Mouse (Mus musculus) stomach, embryonic 15.5 days (tissue): ENCODE results near the gene Rbm47. TPM values are rescaled to one million over a fixed set of nuclear protein-coding genes. Genes with fewer than 3 reads are reported as not detected.

ENCODE experiments used
- ATAC-seq: fragments of 200-750 bp; cut with Nextera tagmentation; 2 replicates; pipeline ENCODE4 v1.8.0; 2017; ENCODE audit warnings: low read depth, moderate number of reproducible peaks, moderate TSS enrichment; ENCODE audit not compliant: insufficient read depth, low FRiP score
- H3K27ac ChIP-seq: fragments of 300-500 bp; sonication (generic); 2 replicates; pipeline ENCODE4 v1.5.1; 2015; ENCODE audit warnings: mild to moderate bottlenecking, inconsistent platforms
- H3K27me3 ChIP-seq: fragments of 300-500 bp; sonication (generic); replicated peaks from 2 replicates; pipeline ENCODE4 v1.6.1; 2015; ENCODE audit warnings: inconsistent platforms
- H3K36me3 ChIP-seq: fragments of 300-500 bp; sonication (generic); 2 replicates; pipeline ENCODE4 v1.6.1; 2015; ENCODE audit warnings: inconsistent platforms
- H3K4me1 ChIP-seq: fragments of 300-500 bp; sonication (generic); 2 replicates; pipeline ENCODE4 v1.6.1; 2015; ENCODE audit warnings: inconsistent platforms
- H3K4me2 ChIP-seq: fragments of 300-500 bp; sonication (generic); 2 replicates; pipeline ENCODE4 v1.6.1; 2015; ENCODE audit warnings: mild to moderate bottlenecking, inconsistent platforms
- H3K4me3 ChIP-seq: fragments of 300-500 bp; sonication (generic); replicated peaks from 2 replicates; pipeline ENCODE4 v1.5.1; 2015; ENCODE audit warnings: inconsistent platforms
- H3K9ac ChIP-seq: fragments of 300-500 bp; sonication (generic); 2 replicates; pipeline ENCODE4 v1.6.1; 2015; ENCODE audit warnings: inconsistent platforms
- H3K9me3 ChIP-seq: fragments of 300-500 bp; sonication (generic); 2 replicates; pipeline ENCODE4 v1.6.1; 2016; ENCODE audit warnings: inconsistent platforms
- WGBS: fragments of 180-500 bp; shearing (Covaris S2); methylation state at CpG from one replicate; pipeline ENCODE4 v1.1.7; 2015; 5-methylcytosine and 5-hydroxymethylcytosine counted together
- polyA plus RNA-seq: library from polyadenylated mRNA; unstranded; fragments of >200 nt; fragmentation: Nextera tagmentation; extraction: Ambion mirVana; gene quantifications from 2 replicates; pipeline ENCODE4 v1.2.1, GENCODE M21; 2015

The Rbm47 gene
- polyA plus RNA-seq, 1 experiment from 2014 or later, result 80.6 TPM

- WGBS, result 24% methylated on average over 6 of the region's 6 CpGs
- no peak overlapping the region for H3K9ac ChIP-seq
- ATAC-seq, result peak; percentile 27; the same call in 1 of the 2 replicates
- no peaks in the 10 kb centered on the region for H3K36me3 ChIP-seq
- no peaks in the 10 kb centered on the region for H3K27me3 ChIP-seq
- H3K4me1 ChIP-seq, result no peaks in the 10 kb centered on the region
- H3K27ac ChIP-seq, result no peak overlapping the region
- H3K9me3 ChIP-seq, result no peaks in the 10 kb centered on the region
- H3K4me2 ChIP-seq, result no peak overlapping the region
- no peak overlapping the region for H3K4me3 ChIP-seq
Measured at GRCm38 (mm10) chr5:66139634-66140295, 33.2 kb downstream of the Rbm47 start.

DNA sequence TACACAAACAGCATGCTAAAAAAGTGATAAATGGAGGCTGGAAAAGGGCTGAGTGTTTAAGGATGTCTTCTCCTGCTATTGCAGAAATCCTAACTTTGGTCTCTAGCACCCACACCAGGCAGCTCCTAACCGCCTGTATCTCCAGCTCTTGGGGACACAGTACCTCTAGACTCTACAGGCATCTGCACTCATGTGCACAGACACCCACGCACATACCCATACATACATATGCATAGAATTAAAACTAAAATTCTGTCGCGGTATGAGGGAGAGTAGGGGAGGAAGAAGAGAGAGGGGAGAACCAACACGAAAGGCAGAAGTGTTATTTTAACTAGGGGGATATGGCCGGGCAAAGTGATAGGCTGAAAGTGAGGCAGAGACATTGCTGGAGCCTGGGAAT lies 33.7 kb downstream of the Rbm47 start:
- H3K4me1 ChIP-seq, result no peaks in the 10 kb centered on the region
- no peaks in the 10 kb centered on the region for H3K27me3 ChIP-seq
- H3K4me2 ChIP-seq, result no peak overlapping the region
- H3K4me3 ChIP-seq, result no peak overlapping the region
- ATAC-seq, result no peak
- H3K27ac ChIP-seq, result no peak overlapping the region
- no peak overlapping the region for H3K9ac ChIP-seq
- no peaks in the 10 kb centered on the region for H3K36me3 ChIP-seq
- H3K9me3 ChIP-seq, result no peaks in the 10 kb centered on the region
- 61% methylated on average over 6 of the region's 6 CpGs for WGBS

DNA sequence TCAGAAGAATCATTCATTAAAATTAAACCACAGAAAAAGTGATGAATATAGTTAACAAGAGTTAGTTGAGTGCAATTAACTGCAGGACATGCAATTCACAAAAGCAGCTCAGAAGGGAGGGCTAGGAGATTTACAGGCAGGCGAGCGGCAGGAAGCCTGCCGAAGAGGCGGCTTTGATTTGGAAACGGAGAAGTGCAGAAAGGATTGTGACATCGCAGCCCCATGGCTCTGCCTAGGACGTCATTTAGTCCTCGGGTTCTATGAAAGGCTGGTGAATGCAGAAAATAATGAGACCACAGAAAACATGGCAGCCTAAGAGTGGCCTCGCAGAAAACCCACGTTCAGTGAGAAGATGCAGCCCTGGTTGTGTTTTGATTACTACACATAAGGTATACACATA lies 34.3 kb downstream of the Rbm47 start:
- H3K27ac ChIP-seq, result no peak overlapping the region
- no peak for ATAC-seq
- H3K4me3 ChIP-seq, result no peak overlapping the region
- H3K9ac ChIP-seq, result no peak overlapping the region
- no peaks in the 10 kb centered on the region for H3K9me3 ChIP-seq
- H3K27me3 ChIP-seq, result no peaks in the 10 kb centered on the region
- no peaks in the 10 kb centered on the region for H3K4me1 ChIP-seq
- no peaks in the 10 kb centered on the region for H3K36me3 ChIP-seq
- WGBS, result 34% methylated on average over 10 of the region's 10 CpGs
- H3K4me2 ChIP-seq, result no peak overlapping the region

GRCm38 (mm10) chr5:66137250-66137649 lies 35.7 kb downstream of the Rbm47 start:
- Histone ChIP-seq H3K4me3 (no peak overlapping the region), H3K36me3 (no peaks in the 10 kb centered on the region), H3K27ac (no peak overlapping the region), H3K9me3 (no peaks in the 10 kb centered on the region), H3K27me3 (no peaks in the 10 kb centered on the region), H3K4me2 (no peak overlapping the region), H3K4me1 (no peaks in the 10 kb centered on the region), H3K9ac (no peak overlapping the region)
- no peak for ATAC-seq
- 67% methylated on average over 4 of the region's 4 CpGs for WGBS

DNA sequence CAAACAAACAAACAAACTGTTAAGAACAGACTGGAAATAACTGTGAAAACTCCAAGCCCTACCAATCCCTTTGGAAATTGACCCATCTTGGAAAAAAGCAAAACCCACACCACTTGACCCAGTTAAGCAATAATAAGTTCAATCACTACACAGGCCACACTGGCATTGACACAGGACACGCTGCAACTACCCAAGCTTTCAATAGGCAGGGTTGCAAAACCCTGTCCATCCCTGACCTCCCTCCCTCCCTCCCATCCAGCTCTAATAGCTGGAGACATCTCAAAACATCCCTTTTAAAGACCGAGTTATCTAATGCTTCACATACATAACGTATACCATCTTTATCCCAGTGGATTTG lies 37.1 kb downstream of the Rbm47 start:
- WGBS, result 65% methylated on average over 3 of the region's 3 CpGs
- Histone ChIP-seq H3K27me3 (no peaks in the 10 kb centered on the region), H3K9ac (no peak overlapping the region), H3K4me2 (no peak overlapping the region), H3K4me3 (no peak overlapping the region), H3K27ac (no peak overlapping the region), H3K4me1 (no peaks in the 10 kb centered on the region), H3K9me3 (no peaks in the 10 kb centered on the region), H3K36me3 (no peaks in the 10 kb centered on the region)
- ATAC-seq, result no peak

- no peaks in the 10 kb centered on the region for H3K36me3 ChIP-seq
- H3K4me1 ChIP-seq, result no peaks in the 10 kb centered on the region
- ATAC-seq, result no peak
- H3K9ac ChIP-seq, result no peak overlapping the region
- no peak overlapping the region for H3K4me3 ChIP-seq
- no peak overlapping the region for H3K27ac ChIP-seq
- H3K4me2 ChIP-seq, result no peak overlapping the region
- H3K9me3 ChIP-seq, result no peaks in the 10 kb centered on the region
- WGBS, result 57% methylated on average over 11 of the region's 11 CpGs
- H3K27me3 ChIP-seq, result no peaks in the 10 kb centered on the region
Measured at GRCm38 (mm10) chr5:66135161-66135852, 37.6 kb downstream of the Rbm47 start.

GRCm38 (mm10) chr5:66134578-66134977 lies 38.3 kb downstream of the Rbm47 start:
- Histone ChIP-seq H3K36me3 (no peaks in the 10 kb centered on the region), H3K4me3 (no peak overlapping the region), H3K27me3 (no peaks in the 10 kb centered on the region), H3K4me2 (no peak overlapping the region), H3K4me1 (no peaks in the 10 kb centered on the region), H3K9ac (no peak overlapping the region), H3K27ac (no peak overlapping the region), H3K9me3 (no peaks in the 10 kb centered on the region)
- ATAC-seq, result no peak
- WGBS, result 93% methylated on average over 7 of the region's 7 CpGs

GRCm38 (mm10) chr5:66128948-66129347 lies 44.0 kb downstream of the Rbm47 start:
- Histone ChIP-seq H3K27me3 (no peaks in the 10 kb centered on the region), H3K27ac (no peak overlapping the region), H3K4me1 (no peaks in the 10 kb centered on the region), H3K36me3 (no peaks in the 10 kb centered on the region), H3K4me2 (no peak overlapping the region), H3K9ac (no peak overlapping the region), H3K4me3 (no peak overlapping the region), H3K9me3 (no peaks in the 10 kb centered on the region)
- WGBS, result 85% methylated on average over 3 of the region's 3 CpGs
- ATAC-seq, result no peak

DNA sequence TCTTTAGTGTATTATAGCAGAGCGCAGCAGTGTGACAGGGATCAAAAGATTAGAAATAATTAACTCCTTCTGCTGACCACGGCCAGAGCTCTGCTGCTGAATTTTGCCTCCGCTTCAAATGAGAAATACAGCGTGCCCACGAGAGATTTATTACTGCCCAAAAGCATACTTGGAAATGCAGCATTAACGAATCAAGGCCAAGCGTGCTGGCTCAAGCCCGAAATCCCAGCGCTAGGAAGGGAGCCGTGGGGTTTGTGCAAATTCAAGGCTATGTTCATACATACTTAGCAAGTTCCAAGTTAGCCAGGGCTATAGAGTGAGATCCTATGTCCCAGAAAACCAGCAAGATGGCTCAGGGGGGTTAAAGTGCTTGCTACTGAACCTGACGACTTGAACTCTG lies 47.5 kb downstream of the Rbm47 start:
- H3K27me3 ChIP-seq, result no peaks in the 10 kb centered on the region
- H3K4me3 ChIP-seq, result no peak overlapping the region
- H3K9ac ChIP-seq, result no peak overlapping the region
- no peaks in the 10 kb centered on the region for H3K9me3 ChIP-seq
- no peak; the same call in 1 of the 2 replicates for ATAC-seq
- WGBS, result 64% methylated on average over 11 of the region's 11 CpGs
- 0 out of 2 replicates have a peak overlapping the region, but pooled peaks have one; percentile 10 for H3K4me2 ChIP-seq
- H3K36me3 ChIP-seq, result no peaks in the 10 kb centered on the region
- no peak overlapping the region for H3K27ac ChIP-seq
- H3K4me1 ChIP-seq, result no peaks in the 10 kb centered on the region

DNA sequence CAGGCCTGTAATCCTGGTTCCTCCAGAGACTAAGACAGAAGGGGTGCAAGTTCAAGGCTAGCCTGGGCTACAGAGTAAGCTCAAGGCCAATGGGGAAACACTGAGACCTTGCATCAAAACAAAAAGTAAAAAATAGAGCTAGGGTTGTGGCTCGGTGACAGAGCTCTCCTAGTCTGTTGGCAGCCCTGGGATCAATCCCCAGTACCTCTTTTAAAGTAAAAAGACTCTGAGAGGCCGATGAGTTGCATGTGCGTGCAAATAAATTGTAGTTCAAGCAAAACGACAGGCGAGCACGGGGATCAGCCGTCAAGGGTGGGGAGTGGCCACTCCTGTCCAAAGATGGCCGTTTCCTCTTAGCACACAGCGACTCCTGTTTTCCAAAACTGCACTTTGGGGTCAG lies 48.0 kb downstream of the Rbm47 start:
- no peaks in the 10 kb centered on the region for H3K9me3 ChIP-seq
- H3K4me2 ChIP-seq, result peak overlapping the region; percentile 10; the same call in 1 of the 2 replicates
- no peaks in the 10 kb centered on the region for H3K4me1 ChIP-seq
- no peak overlapping the region for H3K9ac ChIP-seq
- H3K36me3 ChIP-seq, result no peaks in the 10 kb centered on the region
- H3K27me3 ChIP-seq, result no peaks in the 10 kb centered on the region
- no peak for ATAC-seq
- H3K27ac ChIP-seq, result no peak overlapping the region
- no peak overlapping the region for H3K4me3 ChIP-seq
- WGBS, result 48% methylated on average over 9 of the region's 9 CpGs

- WGBS, result 89% methylated on average over 4 of the region's 4 CpGs
- Histone ChIP-seq H3K27me3 (no peaks in the 10 kb centered on the region), H3K36me3 (no peaks in the 10 kb centered on the region), H3K4me1 (no peaks in the 10 kb centered on the region), H3K9me3 (no peaks in the 10 kb centered on the region), H3K9ac (no peak overlapping the region), H3K4me2 (no peak overlapping the region), H3K27ac (no peak overlapping the region), H3K4me3 (no peak overlapping the region)
- no peak for ATAC-seq
Measured at GRCm38 (mm10) chr5:66124089-66124400, 48.9 kb downstream of the Rbm47 start.

DNA sequence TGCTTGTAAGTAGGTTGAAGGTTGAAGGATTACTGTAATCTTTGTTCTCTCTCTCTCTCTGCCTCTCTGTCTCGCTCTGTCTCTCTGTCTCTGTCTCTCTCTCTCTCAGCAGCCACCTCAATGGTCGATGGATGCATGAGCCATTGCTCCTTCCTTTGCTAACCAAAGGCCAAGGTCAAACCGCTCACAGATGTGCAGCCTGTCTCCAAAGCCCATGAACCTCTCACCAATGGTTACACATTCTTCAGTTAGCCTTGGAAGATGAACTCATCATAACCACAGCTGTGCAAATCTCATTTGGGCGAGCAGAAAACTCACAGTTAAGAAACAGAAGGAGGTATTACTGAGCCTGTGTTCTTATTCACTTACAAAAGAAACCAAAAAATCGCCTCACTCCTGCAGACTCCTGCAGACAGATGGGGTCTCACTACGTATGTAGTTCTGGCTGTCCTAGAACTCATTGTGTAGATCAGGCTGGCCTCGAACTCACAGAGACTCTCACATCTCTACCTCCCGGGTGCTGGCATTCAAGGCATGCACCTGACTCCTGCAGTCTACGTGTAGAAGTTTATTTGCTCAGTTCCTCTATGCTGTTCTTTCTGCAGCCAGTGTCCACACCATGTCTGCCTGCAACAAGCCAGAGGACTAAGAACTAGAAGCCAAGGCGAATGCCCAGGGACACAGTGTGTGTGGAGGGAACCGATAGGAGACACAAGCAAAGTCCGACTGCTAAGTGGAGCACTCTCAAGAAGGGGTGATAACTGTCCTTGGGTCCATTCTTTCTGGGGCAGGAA lies 49.4 kb downstream of the Rbm47 start:
- no peak for ATAC-seq
- no peak overlapping the region for H3K4me3 ChIP-seq
- H3K4me2 ChIP-seq, result no peak overlapping the region
- no peaks in the 10 kb centered on the region for H3K9me3 ChIP-seq
- H3K36me3 ChIP-seq, result no peaks in the 10 kb centered on the region
- WGBS, result 80% methylated on average over 12 of the region's 12 CpGs
- no peak overlapping the region for H3K27ac ChIP-seq
- H3K9ac ChIP-seq, result no peak overlapping the region
- no peaks in the 10 kb centered on the region for H3K27me3 ChIP-seq
- no peaks in the 10 kb centered on the region for H3K4me1 ChIP-seq
